Mouse (Mus musculus) v-Abl transformed pro-B cells (cell line): ENCODE data around the gene Col26a1.

Experiments used
- in situ Hi-C, 2 experiments: fragments of 400-800 bp; cut with MboI; formaldehyde crosslinking; loops; one replicate each; pipeline ENCODE4 v1.15.1; 2025; ENCODE audit not compliant: unreplicated experiment in 2 of 2

The Col26a1 gene

DNA sequence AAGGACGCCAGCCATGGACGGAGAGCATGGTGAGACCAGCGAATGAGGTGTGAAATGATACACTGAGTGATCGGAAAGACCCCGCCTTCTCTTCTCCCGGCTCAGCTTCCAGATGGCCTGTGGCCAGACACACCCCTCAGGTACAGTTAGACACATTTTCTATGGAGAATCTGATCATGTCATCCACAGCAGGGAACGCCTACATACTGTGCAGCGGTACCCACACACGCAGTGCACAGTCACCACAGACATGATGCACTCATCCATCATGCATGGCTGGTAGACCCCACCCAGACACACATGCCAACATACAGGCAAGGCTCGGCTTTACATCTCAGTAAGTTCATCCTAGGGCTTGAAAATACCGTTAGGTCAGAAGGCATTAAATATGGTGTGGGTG, 63.3 kb downstream of the Col26a1 start:
- in situ Hi-C loops: no loop called here

DNA sequence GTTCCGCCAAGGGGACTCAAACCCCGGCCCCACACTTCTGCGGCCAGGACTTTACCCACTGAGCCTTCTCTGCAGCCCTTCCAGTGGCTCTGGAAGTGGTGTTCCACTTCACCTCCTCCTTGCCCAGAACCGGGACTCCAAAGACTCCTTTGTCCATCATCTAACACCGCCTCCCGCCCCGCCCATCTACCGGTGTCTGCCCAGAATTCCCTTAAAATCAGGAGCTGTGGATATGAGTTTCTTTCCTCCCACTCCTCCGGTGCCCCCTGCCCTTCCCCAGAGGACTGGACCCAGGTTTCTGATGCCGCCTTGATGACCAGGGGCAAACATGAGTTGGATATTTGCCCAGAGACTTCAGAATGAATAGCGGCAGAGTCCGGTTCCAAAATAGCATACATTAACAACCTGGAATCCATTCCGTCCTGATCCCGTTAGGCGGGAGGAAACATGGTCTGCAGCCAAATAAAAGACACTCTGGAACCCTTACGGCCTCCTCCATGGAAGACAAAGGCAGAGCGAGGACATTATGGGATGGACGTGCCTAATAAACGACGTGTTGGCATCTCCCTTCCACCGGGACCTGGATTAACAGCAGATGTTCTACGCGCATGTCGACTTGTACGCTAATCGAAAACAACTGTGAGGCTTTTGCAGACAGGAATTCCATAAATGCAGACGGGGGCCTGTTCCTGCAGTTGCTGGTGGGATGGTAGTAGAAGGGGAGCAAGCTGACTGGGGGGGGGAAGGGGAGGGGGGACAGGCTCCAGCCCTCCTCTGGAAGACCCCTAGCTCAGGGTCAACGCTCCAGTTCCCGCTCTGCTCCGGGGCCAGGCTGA, 72.3 kb downstream of the Col26a1 start:
- in situ Hi-C loops: no loop called here

GRCm38 (mm10) chr5:136806379-136807056, 76.5 kb downstream of the Col26a1 start:
- in situ Hi-C loops: no loop called here

- in situ Hi-C loops: no loop called here
Observed at GRCm38 (mm10) chr5:136805019-136805418, 78.0 kb downstream of the Col26a1 start.

- in situ Hi-C loops: no loop called here
Observed at GRCm38 (mm10) chr5:136804246-136804645, 78.8 kb downstream of the Col26a1 start.

DNA sequence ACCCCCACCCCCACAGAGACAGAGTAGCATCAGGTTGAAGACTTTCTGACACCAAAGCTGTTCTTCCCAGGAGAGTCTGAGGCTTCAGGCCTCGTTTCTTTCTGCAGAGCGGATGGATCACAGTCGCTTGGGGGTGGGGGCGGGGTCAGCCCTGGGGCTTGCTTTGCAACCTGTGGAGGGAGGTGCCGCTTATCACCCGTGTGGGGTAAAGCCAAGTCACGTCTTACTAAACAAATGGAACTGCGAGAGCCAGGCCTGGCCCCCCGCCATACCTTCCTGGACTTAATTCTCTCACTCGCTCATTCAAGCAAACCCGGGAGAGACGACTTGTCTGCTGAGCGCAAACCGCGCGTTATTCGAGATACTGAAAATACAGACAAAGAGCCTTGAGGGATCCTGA, 80.3 kb downstream of the Col26a1 start:
- in situ Hi-C loops: no loop called here

- in situ Hi-C loops: loop anchor here in 1 of 2 experiments (5.0 kb wide), 1 partner anchor 40 kb away; no protein-coding TSS in a partner anchor
Observed at GRCm38 (mm10) chr5:136796917-136797316, 86.1 kb downstream of the Col26a1 start.

DNA sequence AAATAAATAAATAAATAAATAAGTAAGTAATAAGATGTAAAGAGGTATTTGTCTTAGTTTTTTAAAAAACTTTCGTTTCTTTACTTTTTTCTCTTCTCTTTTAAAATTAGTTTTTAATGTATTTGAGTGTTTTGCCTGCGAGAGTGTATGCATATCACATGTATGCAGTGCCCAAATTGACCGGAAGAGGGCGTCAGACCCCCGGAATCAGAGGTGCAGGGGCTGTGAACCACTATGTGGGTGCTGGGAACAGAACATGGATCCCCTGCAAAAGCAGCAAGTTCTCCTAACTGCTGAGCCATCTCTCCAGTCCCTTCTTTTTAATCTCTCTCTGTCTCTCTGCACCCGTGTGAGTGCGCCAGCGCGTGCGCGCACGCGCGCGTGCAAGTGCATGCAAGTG, 89.2 kb downstream of the Col26a1 start:
- in situ Hi-C loops: loop anchor here (5.0 kb wide), 3 partner anchors 43 to 178 kb away; partner anchors contain the start of gene Col26a1 (in 2 of the 2)

DNA sequence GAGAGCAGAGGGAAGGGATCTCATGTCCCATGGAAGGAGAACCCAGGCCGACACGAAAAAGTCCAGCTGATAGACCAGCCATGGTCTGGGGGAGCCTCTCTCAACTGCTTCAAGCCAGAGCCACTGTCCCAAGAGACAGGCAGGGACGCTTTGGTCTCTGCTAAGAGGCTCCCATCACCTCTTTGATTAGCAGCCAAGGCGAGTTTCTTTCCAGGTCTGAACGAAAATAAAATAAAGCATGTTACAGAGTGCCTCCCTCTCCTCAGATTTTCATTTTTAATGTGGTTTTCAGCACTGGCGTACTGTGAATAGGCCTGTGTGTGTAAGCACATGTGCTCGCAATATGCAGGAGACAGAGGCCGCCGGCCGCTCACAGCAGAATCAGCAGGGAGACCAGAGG, 90.5 kb downstream of the Col26a1 start:
- in situ Hi-C loops: loop anchor here (5.0 kb wide), 3 partner anchors 45 to 180 kb away; partner anchors contain the start of gene Col26a1 (in 2 of the 2)

- in situ Hi-C loops: loop anchor here (5.0 kb wide), 3 partner anchors 46 to 181 kb away; partner anchors contain the start of gene Col26a1 (in 2 of the 2)
Observed at GRCm38 (mm10) chr5:136791204-136791603, 91.8 kb downstream of the Col26a1 start.

DNA sequence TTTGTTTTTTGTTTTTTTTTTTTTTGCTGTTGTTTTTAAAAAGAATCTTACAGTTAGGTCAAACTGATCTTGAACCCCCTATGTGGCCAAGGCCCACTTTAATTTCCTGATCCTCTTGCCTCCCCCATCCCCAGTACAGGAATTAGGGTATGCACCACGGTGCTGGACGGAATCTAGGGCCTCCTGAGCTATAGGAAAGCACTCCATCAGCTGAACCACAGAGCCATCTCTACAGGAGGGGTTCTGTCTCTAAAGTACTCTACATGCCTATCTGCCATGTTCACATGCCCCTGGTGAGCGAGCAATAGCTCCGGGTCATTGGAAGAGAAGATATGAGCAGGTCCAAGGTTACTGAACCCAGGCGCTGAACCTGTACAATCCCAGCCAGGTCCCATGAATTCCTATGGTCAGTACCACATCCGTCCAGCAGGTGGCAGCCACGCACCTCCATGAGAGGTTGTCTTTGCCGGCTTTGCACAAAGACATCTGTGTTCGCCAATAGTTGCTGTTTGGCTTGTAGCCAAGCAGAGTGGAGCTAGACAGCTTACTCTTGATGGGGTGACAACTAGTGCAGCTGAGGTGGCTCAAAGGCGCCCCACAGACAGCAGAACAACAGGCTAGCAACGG, 92.3 kb downstream of the Col26a1 start:
- in situ Hi-C loops: loop anchor here (5.0 kb wide), 3 partner anchors 47 to 182 kb away; partner anchors contain the start of gene Col26a1 (in 2 of the 2)

DNA sequence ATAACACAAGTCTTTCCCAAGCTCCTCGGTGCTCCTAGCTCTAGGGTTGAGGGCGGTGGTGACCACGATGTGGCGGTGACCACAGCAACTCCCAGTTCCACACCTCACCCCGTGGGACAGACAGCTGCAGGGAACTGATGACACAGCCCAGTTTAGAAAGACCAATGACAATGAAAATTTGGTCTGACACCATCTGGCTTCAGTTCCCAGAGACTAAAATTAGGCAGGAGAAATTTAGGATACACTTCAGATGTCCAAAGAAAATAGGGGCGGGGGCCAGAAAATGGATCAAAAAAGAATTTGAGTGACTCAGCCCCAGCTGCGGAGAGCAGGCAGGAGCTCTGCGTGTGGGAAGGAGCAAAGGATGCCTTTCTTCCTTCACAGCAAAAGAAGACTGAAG, 98.5 kb downstream of the Col26a1 start:
- in situ Hi-C loops: no loop called here

DNA sequence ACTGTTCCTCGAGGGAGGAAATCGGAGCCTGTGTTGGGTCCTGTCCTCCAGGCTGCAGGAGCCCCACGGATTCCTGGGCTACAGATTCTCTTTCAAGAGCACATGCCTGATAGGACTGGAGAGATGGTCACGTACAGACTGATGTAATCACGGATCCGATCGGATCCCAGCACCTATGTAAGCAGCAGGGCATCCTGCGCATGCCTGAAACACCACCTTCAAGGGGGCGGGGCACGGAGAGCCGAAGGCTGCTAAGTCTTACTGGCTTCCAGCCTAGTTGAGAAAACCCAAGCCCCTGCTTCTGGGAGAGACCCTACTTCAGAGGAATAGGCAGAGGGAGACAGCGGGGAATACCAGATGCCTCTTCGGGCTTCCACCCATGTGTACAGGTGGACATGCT, 100.4 kb downstream of the Col26a1 start:
- in situ Hi-C loops: no loop called here

DNA sequence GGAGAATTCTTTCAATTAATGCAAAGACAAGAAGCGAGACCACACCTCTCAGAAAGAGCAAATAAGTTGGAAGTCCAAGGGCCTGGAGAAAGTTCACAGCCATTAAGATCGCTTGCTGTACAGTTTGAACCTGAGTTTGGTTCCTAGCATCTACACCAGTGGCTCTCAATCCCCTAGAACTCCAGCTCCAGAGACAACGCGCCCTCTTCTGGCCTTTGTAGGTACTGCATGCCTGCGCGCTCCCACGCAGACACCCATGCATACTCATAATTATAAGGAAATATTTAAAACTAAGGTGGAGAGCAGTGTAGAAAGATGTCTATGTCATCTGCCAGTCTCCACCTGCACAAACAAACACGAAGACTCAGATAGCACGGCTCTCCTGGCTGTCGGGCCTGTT, 102.5 kb downstream of the Col26a1 start:
- in situ Hi-C loops: no loop called here

DNA sequence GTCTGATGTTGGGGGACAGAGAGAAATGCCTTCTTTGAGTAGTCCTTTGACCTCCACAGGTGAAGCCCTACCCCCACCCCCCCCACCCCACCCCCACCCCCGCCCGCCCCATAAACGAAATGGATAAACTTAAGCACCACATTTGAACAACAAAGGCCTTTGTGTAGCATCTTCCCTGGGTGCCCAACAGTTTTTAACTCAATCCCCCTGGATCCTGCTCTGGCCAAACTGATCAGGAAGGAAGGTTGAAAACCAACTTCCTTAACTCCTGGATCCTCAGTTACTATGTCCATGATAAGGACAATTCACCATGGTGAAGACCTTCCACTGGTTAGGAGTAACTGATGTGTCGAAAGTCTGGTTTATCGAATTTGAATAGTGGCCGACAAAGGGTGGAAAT, 103.1 kb downstream of the Col26a1 start:
- in situ Hi-C loops: no loop called here

DNA sequence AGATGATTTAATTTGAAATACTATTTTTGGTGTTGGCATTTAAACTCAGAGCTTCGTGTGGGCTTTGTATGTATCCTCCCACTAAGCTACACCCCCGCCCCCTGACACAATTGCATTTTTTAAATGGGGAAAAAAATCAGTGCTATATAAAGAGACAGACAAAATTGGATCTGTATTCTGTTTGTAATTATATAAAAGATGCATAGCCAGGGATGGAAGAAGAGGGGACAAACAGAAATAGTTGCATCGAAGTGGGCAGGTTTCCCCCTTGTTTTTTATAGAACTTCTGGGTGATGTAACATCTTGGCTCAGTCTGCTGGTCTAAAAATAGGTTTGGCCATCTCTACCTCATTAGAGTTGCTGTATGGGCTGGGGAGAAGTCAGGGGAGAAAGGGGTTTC, 107.5 kb downstream of the Col26a1 start:
- in situ Hi-C loops: no loop called here

DNA sequence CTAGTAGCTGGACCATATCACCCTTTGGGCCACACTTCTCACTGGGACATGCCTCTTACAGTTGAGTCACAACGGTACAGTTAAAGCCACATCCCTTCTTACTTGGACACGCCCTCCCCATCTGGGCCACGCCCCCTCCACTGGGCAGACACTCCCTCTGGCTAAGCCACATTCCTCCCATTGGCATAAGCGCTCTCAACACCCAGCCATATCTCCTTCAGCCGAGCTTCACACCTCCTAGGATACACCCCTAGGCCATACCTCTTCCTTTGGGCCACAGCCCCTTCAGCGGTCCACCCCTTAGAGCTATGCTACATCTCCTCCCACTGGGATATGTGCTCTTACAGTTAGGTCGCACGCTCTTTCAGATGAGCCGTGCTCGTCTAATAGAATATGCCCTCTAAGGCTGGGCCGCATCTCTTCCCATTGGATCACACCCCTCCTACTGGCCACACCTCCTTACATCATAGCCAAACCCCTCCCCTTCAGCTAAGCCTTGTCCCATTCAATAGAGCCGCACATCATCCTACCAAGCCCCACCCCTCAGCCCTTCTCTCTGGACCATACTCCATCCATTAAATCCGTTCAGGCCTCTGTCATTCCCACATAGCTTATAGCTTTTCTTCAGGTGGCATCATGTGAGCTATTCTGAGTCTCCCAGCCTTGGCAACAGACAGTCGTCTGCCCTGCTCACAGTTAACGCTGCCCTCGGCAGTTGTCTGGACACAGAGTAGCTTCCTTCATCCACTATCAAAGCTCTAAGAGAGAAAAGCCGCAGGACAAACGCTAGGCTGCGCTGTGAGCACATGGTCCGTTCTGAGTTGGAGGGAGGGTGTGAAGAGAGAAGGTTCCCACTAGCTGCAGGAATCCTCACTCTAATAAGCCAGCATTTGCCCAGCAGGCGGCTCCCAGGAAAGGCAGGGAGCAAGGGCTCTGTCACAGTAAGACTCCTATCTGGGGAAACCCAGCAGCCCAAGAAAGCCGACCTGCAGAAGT, 109.7 kb downstream of the Col26a1 start:
- in situ Hi-C loops: loop anchor here in 1 of 2 experiments (25.0 kb wide), 2 partner anchors 686 to 886 kb away; partner anchors contain the start of genes Hspb1 and Rasa4

DNA sequence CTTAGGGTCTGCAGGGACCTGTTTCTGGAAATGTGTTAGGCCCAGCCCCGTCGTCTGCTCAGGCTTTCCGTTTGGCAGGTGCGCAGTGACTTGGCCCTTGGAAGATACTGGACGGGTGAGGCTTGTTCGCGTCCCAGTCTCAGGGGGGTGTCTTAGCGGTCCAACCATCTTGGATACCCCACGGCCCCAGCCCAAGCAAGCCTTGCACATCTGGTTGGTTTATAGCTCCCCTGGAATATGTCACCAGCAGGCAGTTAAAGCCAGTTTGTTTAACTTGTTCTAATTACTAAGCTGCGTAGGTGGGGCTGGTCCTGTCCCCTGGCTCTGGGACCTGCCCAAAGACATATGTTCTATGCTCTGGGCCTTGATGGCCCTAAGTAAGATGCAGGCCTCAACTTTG, 111.9 kb downstream of the Col26a1 start:
- in situ Hi-C loops: loop anchor here in 1 of 2 experiments (25.0 kb wide), 2 partner anchors 684 to 884 kb away; partner anchors contain the start of genes Hspb1 and Rasa4

DNA sequence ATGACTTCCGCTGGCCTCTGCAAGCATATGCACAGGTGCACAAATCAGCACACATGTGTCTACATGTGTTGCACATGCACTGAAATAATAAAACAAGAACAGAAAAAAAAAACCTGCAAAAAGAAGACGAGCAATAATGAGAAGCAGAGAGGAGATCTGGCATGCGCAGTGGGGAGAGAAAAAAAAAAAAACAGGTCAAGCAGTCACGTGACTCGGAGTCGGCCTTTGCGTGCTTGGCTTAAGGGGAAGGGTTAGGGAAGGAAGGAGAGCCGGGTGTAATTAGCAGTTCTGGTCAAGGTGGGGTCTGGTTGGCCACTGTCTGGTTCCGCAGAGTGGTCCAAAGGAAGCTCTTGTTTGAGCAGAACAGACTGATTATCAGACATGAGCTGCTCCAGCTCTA, 115.7 kb downstream of the Col26a1 start:
- in situ Hi-C loops: loop anchor here in 1 of 2 experiments (25.0 kb wide), 2 partner anchors 680 to 880 kb away; partner anchors contain the start of genes Hspb1 and Rasa4
